Mouse (Mus musculus): ENCODE results near the gene Smg6. TPM values are rescaled to one million over a fixed set of nuclear protein-coding genes. Genes with fewer than 3 reads are reported as not detected.

The Smg6 gene
- polyA plus RNA-seq, 1 experiment from 2014 or later, result 11.3 TPM

DNA sequence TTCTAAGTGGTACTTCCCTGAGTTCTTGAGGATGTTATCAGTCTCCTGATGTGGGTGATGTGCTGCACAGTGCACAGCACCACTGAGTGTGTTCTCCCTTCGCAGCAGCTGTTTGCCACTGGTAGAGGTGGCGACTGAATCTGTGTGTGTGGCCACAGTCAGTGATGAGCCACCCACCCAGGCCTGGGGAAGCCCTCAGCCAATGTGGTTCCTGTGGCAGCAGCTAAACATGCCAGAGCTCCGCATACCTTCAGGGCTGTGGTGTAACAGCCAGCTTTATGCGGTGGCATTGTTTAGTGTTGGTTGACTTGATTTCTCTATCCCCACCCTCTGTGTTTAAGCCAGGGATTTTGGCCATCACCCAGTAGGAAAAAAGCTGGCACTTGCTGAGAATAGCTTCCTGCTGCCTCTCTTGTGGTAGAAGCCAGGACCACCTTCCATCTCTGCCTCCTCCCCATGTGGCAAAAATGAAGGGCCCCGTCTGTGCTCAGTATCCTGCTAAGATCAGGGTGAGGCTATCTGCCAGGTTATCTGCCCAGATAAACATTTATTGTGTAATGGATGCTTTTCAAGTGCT is 177.2 kb downstream of the Smg6 start:
- WGBS (ENCODE audit: insufficient replicate concordance), result 65% methylated on average over 5 of the region's 5 CpGs
- H3K27ac ChIP-seq (ENCODE audit: low read depth, low read length), result no peak overlapping the region
- H3K27me3 ChIP-seq (ENCODE audit: control insufficient read depth, insufficient read depth, low read length), result no peaks in the 10 kb centered on the region
- no peak overlapping the region for H3K9ac ChIP-seq (ENCODE audit: low read depth, low read length)
- no peak for ATAC-seq (replicated peaks; ENCODE audit: insufficient number of reproducible peaks, low FRiP score, low TSS enrichment)
- no peaks in the 10 kb centered on the region for H3K9me3 ChIP-seq (replicated peaks; ENCODE audit: control insufficient read depth, low read length)
- no peak overlapping the region for H3K4me3 ChIP-seq (ENCODE audit: low read depth, low read length)
- no peaks in the 10 kb centered on the region; the same call in none of the 2 replicates for H3K4me1 ChIP-seq (ENCODE audit: control insufficient read depth, insufficient read depth, low read length)
- H3K4me2 ChIP-seq, result no peak overlapping the region
- no peaks in the 10 kb centered on the region for H3K36me3 ChIP-seq (ENCODE audit: control insufficient read depth, insufficient read depth, low read length)

DNA sequence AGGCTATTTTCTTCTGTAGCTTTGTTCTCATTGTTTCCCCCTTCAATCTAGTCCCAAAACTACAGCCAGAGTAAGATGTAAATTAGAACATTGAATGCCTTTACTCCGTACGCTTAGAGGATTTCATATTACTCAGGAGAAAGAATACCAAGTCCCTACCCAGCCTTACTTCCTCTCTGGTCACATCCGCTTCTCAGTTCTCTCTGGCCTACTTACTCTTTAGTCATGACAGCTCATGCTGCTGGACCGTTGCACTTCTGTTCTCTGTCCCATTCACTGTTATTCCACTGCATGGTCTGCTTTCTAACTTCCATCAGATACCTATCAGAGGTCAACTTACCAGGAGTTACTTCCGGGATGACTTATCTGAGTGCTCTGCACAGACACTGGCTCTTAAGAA is 181.0 kb downstream of the Smg6 start:
- H3K4me1 ChIP-seq (ENCODE audit: control insufficient read depth, insufficient read depth, low read length), result no peaks in the 10 kb centered on the region; the same call in 1 of the 2 replicates
- WGBS (ENCODE audit: insufficient replicate concordance), result 72% methylated on average over 5 of the region's 5 CpGs
- no peaks in the 10 kb centered on the region for H3K9me3 ChIP-seq (replicated peaks; ENCODE audit: control insufficient read depth, low read length)
- no peaks in the 10 kb centered on the region for H3K27me3 ChIP-seq (ENCODE audit: control insufficient read depth, insufficient read depth, low read length)
- H3K36me3 ChIP-seq (ENCODE audit: control insufficient read depth, insufficient read depth, low read length), result no peaks in the 10 kb centered on the region
- no peak overlapping the region for H3K4me3 ChIP-seq (ENCODE audit: low read depth, low read length)
- H3K4me2 ChIP-seq, result no peak overlapping the region
- no peak overlapping the region for H3K9ac ChIP-seq (ENCODE audit: low read depth, low read length)
- H3K27ac ChIP-seq (ENCODE audit: low read depth, low read length), result no peak overlapping the region
- no peak for ATAC-seq (replicated peaks; ENCODE audit: insufficient number of reproducible peaks, low FRiP score, low TSS enrichment)

DNA sequence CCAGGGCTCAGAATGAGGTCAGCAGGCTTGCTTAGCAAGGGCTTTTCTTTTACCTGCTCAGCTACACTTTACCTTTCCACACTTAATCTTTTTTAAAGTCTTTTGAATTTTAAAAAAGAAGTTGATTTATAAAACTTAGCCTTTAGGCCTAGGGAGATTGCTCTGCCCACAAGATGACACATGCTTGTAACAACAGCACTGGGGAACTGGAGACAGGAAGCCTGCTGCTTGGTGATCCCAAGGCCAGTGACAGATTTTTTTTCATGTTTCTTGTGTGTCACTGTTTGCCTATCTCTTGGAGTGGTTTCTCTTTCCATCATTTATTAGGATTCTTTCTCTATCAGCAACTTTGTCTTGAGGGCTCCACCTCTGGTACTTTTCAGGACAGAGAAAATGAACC is 183.3 kb downstream of the Smg6 start:
- Histone ChIP-seq H3K4me1 (ENCODE audit: control insufficient read depth, insufficient read depth, low read length) (no peaks in the 10 kb centered on the region), H3K27me3 (ENCODE audit: control insufficient read depth, insufficient read depth, low read length) (no peaks in the 10 kb centered on the region), H3K9ac (ENCODE audit: low read depth, low read length) (no peak overlapping the region), H3K4me3 (ENCODE audit: low read depth, low read length) (no peak overlapping the region), H3K36me3 (ENCODE audit: control insufficient read depth, insufficient read depth, low read length) (no peaks in the 10 kb centered on the region), H3K4me2 (no peak overlapping the region), H3K9me3 (replicated peaks; ENCODE audit: control insufficient read depth, low read length) (no peaks in the 10 kb centered on the region), H3K27ac (ENCODE audit: low read depth, low read length) (no peak overlapping the region)
- no peak for ATAC-seq (replicated peaks; ENCODE audit: insufficient number of reproducible peaks, low FRiP score, low TSS enrichment)

DNA sequence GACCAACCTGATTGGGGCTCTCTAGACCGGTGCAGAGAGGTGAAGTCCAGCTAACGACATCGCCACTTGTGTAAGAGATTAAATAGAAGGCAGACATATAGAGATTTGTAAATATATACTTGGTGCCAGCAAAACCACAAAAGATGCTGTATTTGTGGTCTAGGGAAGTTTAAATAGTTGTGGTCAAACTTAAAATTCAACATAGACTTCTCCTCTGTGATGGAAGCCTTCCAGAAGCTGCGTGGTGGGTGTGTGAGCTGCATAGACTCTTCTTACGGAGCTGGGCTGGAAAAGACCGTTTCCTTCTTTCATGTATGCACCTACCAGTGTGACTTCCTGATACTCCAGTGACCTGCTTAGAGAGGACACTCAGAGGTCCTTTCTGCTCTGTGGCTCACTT is 190.8 kb downstream of the Smg6 start:
- WGBS (ENCODE audit: insufficient replicate concordance), result 85% methylated on average over 6 of the region's 6 CpGs
- H3K4me3 ChIP-seq (ENCODE audit: low read depth, low read length), result no peak overlapping the region
- H3K36me3 ChIP-seq (ENCODE audit: control insufficient read depth, insufficient read depth, low read length), result no peaks in the 10 kb centered on the region
- H3K9ac ChIP-seq (ENCODE audit: low read depth, low read length), result no peak overlapping the region
- no peak overlapping the region for H3K27ac ChIP-seq (ENCODE audit: low read depth, low read length)
- H3K4me2 ChIP-seq, result no peak overlapping the region
- ATAC-seq (replicated peaks; ENCODE audit: insufficient number of reproducible peaks, low FRiP score, low TSS enrichment), result no peak
- H3K27me3 ChIP-seq (ENCODE audit: control insufficient read depth, insufficient read depth, low read length), result no peaks in the 10 kb centered on the region
- H3K4me1 ChIP-seq (ENCODE audit: control insufficient read depth, insufficient read depth, low read length), result peaks cover 22% of the 10 kb centered on the region
- no peaks in the 10 kb centered on the region for H3K9me3 ChIP-seq (replicated peaks; ENCODE audit: control insufficient read depth, low read length)

DNA sequence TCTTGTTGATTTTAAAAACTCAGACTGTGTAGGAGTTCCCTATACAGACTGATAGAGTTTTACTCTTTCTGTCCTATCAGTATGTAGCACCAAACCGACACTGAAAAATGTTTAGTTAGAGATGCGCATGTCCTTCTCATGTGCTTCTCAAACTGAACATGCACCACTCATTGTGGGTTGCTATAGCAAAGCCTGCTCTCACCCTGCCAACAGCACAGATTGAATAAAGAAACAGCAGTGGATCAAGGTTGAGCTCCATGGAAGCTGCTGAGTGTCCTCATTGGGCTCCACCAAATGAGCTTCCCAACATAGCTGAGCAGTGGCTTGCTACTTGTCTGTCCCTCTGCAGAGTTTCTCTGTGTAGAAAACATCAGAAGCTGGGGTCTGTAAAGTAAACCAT is 192.5 kb downstream of the Smg6 start:
- 80% methylated on average over 2 of the region's 2 CpGs for WGBS (ENCODE audit: insufficient replicate concordance)
- no peak overlapping the region for H3K4me2 ChIP-seq
- no peak overlapping the region for H3K4me3 ChIP-seq (ENCODE audit: low read depth, low read length)
- no peak overlapping the region for H3K9ac ChIP-seq (ENCODE audit: low read depth, low read length)
- H3K9me3 ChIP-seq (replicated peaks; ENCODE audit: control insufficient read depth, low read length), result no peaks in the 10 kb centered on the region
- no peaks in the 10 kb centered on the region for H3K36me3 ChIP-seq (ENCODE audit: control insufficient read depth, insufficient read depth, low read length)
- no peak for ATAC-seq (replicated peaks; ENCODE audit: insufficient number of reproducible peaks, low FRiP score, low TSS enrichment)
- H3K27me3 ChIP-seq (ENCODE audit: control insufficient read depth, insufficient read depth, low read length), result no peaks in the 10 kb centered on the region
- peaks cover 22% of the 10 kb centered on the region for H3K4me1 ChIP-seq (ENCODE audit: control insufficient read depth, insufficient read depth, low read length)
- no peak overlapping the region for H3K27ac ChIP-seq (ENCODE audit: low read depth, low read length)

DNA sequence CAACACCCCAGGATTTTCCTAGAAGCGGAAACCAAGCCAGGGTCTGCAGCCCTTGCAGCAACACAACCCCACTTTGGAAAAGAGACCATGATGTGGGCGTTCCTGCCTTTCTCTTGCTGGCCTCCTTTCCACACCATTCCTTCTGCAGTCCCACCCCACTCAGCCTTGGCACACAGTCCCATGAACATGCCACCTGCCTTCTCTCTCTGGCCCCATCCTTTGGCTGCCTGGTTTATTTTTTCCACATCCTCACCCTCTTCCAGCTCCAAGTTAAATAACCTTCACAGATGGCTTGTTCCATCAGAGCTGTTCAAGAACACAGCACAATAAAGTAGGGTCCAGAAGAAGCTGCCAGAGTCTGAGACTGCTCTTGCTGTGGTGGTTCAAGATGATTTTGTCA is 193.7 kb downstream of the Smg6 start:
- no peak overlapping the region for H3K9ac ChIP-seq (ENCODE audit: low read depth, low read length)
- H3K4me3 ChIP-seq (ENCODE audit: low read depth, low read length), result no peak overlapping the region
- H3K4me2 ChIP-seq, result no peak overlapping the region
- no peaks in the 10 kb centered on the region for H3K27me3 ChIP-seq (ENCODE audit: control insufficient read depth, insufficient read depth, low read length)
- no peaks in the 10 kb centered on the region for H3K36me3 ChIP-seq (ENCODE audit: control insufficient read depth, insufficient read depth, low read length)
- 90% methylated on average over 2 of the region's 2 CpGs for WGBS (ENCODE audit: insufficient replicate concordance)
- H3K4me1 ChIP-seq (ENCODE audit: control insufficient read depth, insufficient read depth, low read length), result peaks cover 22% of the 10 kb centered on the region
- ATAC-seq (replicated peaks; ENCODE audit: insufficient number of reproducible peaks, low FRiP score, low TSS enrichment), result no peak
- no peaks in the 10 kb centered on the region for H3K9me3 ChIP-seq (replicated peaks; ENCODE audit: control insufficient read depth, low read length)
- no peak overlapping the region for H3K27ac ChIP-seq (ENCODE audit: low read depth, low read length)

DNA sequence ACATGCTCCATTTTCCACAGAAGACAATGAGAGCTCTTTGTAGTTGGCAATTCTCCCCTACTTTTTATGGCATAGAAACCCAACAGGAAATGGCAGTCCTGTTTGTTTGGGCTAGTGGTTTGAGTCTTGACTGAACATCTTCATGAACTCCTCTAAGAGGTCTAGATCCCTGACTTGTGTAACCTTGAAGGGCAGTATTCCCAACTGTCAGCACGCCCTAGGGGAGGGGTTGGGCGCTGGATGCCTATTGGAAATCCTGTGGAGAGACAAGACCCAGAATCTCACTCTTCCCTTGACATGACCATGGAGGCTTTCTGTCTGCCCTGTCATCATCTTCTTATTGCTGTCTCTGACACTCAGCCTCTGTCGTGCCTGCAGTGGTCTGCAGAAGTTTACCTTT is 194.2 kb downstream of the Smg6 start:
- no peaks in the 10 kb centered on the region for H3K36me3 ChIP-seq (ENCODE audit: control insufficient read depth, insufficient read depth, low read length)
- H3K4me1 ChIP-seq (ENCODE audit: control insufficient read depth, insufficient read depth, low read length), result peaks cover 22% of the 10 kb centered on the region
- H3K4me3 ChIP-seq (ENCODE audit: low read depth, low read length), result no peak overlapping the region
- no peak overlapping the region for H3K4me2 ChIP-seq
- H3K27me3 ChIP-seq (ENCODE audit: control insufficient read depth, insufficient read depth, low read length), result no peaks in the 10 kb centered on the region
- H3K9me3 ChIP-seq (replicated peaks; ENCODE audit: control insufficient read depth, low read length), result no peaks in the 10 kb centered on the region
- WGBS (ENCODE audit: insufficient replicate concordance), result 57% methylated on average over 3 of the region's 3 CpGs
- no peak overlapping the region for H3K9ac ChIP-seq (ENCODE audit: low read depth, low read length)
- no peak overlapping the region for H3K27ac ChIP-seq (ENCODE audit: low read depth, low read length)
- ATAC-seq (replicated peaks; ENCODE audit: insufficient number of reproducible peaks, low FRiP score, low TSS enrichment), result no peak

DNA sequence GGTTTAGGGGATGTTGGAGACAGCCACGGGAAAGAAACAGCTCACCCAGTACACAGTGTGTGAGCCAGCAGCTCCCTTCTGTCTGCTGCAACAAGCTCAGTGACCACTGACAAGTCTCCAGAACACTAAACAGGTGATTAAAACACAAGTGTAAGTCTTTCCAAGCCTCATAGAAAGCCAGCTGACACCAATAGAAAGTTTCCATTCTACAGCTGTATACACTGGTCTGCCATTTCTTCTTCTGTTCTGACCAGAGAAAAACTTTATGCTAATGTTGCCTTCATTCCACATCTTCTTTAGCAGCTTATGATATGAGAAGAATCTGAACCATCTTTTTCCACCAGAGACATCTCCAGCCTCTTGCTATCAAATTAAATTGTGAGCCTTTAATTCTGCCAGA is 195.7 kb downstream of the Smg6 start:
- H3K9me3 ChIP-seq (replicated peaks; ENCODE audit: control insufficient read depth, low read length), result no peaks in the 10 kb centered on the region
- no peaks in the 10 kb centered on the region for H3K27me3 ChIP-seq (ENCODE audit: control insufficient read depth, insufficient read depth, low read length)
- no peak overlapping the region for H3K27ac ChIP-seq (ENCODE audit: low read depth, low read length)
- no peak overlapping the region for H3K4me3 ChIP-seq (ENCODE audit: low read depth, low read length)
- H3K4me2 ChIP-seq, result no peak overlapping the region
- peaks cover 22% of the 10 kb centered on the region for H3K4me1 ChIP-seq (ENCODE audit: control insufficient read depth, insufficient read depth, low read length)
- H3K36me3 ChIP-seq (ENCODE audit: control insufficient read depth, insufficient read depth, low read length), result no peaks in the 10 kb centered on the region
- H3K9ac ChIP-seq (ENCODE audit: low read depth, low read length), result no peak overlapping the region
- ATAC-seq (replicated peaks; ENCODE audit: insufficient number of reproducible peaks, low FRiP score, low TSS enrichment), result no peak
- WGBS (ENCODE audit: insufficient replicate concordance), result 44% methylated on average over 1 of the region's 1 CpGs

DNA sequence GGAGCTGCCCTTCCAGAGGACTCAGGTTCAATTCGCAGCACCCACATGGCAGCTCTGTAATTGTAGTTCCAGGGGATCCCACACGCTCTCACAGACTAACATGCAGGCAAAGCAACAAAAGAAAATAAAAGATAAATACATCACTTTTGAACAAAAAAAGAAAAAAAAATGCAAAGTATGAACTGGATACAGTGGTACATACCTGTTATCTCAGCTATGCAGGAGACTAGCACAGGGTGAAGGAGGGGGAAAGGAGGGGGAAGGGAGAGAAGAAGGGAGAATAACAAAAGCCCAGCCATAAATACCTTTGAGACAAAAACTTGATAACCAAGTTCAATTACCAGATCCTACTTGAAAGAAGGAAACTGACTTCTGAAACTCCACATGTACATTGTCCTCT is 198.8 kb downstream of the Smg6 start:
- ATAC-seq (replicated peaks; ENCODE audit: insufficient number of reproducible peaks, low FRiP score, low TSS enrichment), result no peak
- H3K9me3 ChIP-seq (replicated peaks; ENCODE audit: control insufficient read depth, low read length), result no peaks in the 10 kb centered on the region

More for the DNA sequence above, 198.8 kb downstream of the Smg6 start:
- H3K27ac ChIP-seq (ENCODE audit: low read depth, low read length), result no peak overlapping the region
- WGBS (ENCODE audit: insufficient replicate concordance), result 90% methylated on average over 2 of the region's 2 CpGs
- peaks cover 18% of the 10 kb centered on the region for H3K4me1 ChIP-seq (ENCODE audit: control insufficient read depth, insufficient read depth, low read length)
- no peak overlapping the region for H3K4me3 ChIP-seq (ENCODE audit: low read depth, low read length)
- H3K9ac ChIP-seq (ENCODE audit: low read depth, low read length), result no peak overlapping the region
- no peaks in the 10 kb centered on the region for H3K27me3 ChIP-seq (ENCODE audit: control insufficient read depth, insufficient read depth, low read length)
- no peak overlapping the region for H3K4me2 ChIP-seq
- H3K36me3 ChIP-seq (ENCODE audit: control insufficient read depth, insufficient read depth, low read length), result no peaks in the 10 kb centered on the region

Measured in heart, embryonic 11.5 days (tissue).